ENCODE assay signal across 26 mouse cellular contexts in the genomic region with DNA sequence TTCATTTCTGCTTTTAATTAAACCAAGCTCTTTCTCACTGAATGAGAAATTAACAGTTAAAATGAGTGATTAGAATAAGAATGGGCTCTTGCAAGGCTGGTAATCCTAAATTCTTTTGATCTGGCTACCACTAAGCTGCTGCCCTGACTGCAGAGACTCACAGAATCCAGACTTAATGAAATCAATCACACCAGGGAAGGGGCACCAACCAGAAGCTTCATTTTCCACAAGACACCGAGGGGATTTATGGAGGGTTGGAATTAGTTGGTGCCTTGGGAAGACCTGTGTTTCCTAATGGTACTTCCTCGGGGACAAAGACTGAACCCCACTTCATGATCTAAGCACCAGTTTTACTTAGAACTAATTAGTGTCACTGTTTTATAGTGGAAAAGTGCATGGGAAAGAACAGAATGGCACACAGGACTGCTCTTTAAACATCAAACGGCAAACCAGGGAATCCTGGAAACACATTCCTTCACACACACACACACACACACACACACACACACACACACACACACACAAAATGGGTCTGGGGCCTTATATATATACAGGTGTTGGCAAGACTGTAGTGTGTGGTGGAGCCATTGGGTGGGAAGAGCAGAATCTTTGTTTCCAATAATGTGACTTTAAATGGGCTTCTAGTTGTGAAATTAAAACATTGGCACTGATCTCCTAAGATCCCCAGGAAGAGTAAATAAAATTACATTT. TPM values are rescaled to one million over a fixed set of nuclear protein-coding genes. Genes with fewer than 3 reads are reported as not detected.
DNase-seq lines count a peak whose midpoint lies in the region; ATAC-seq and TF ChIP-seq lines count a peak whose summit lies in the region.
"Had no signal": no experiment of that assay in that cellular context is flagged by ENCODE, and none has a peak within 500 bp of the region (broad histone marks: within the 10 kb centered on the region; RNA-seq: fewer than 3 reads in every experiment).

No protein-coding gene starts in this region.

- peaks cover 12% of the 10 kb centered on the region; the same call in 1 of the 2 replicates for H3K4me1 ChIP-seq in heart, embryonic 10.5 days
- peaks cover 26% of the 10 kb centered on the region for H3K4me1 ChIP-seq in forebrain, embryonic 10.5 days
- no peaks in the 10 kb centered on the region for H3K4me1 ChIP-seq in forebrain, postnatal 0 days (ENCODE audit: insufficient read depth)
- peaks cover 19% of the 10 kb centered on the region for H3K4me1 ChIP-seq in midbrain, embryonic 14.5 days (ENCODE audit: control insufficient read depth, insufficient read depth, low read length)
- H3K4me1 ChIP-seq: hindbrain, embryonic 15.5 days; intestine, embryonic 15.5 days; limb, embryonic 12.5 days; liver, embryonic 13.5 days had no signal

- no peak for TF ChIP-seq CTCF in forebrain, postnatal 0 days (IDR thresholded peaks at IDR 0.05; ENCODE audit: low read depth)

- no peak overlapping the region for H3K4me2 ChIP-seq in forebrain, postnatal 0 days (ENCODE audit: low read depth)
- H3K4me2 ChIP-seq in midbrain, embryonic 14.5 days (ENCODE audit: low read length) = no peak overlapping the region
- H3K4me2 ChIP-seq: hindbrain, embryonic 15.5 days; intestine, embryonic 15.5 days; limb, embryonic 12.5 days; liver, embryonic 13.5 days; lung, embryonic 14.5 days; neural tube, embryonic 12.5 days had no signal

- H3K4me3 ChIP-seq in heart, embryonic 10.5 days = no peak overlapping the region
- no peak overlapping the region for H3K4me3 ChIP-seq in forebrain, embryonic 10.5 days
- no peak overlapping the region for H3K4me3 ChIP-seq in forebrain, postnatal 0 days (ENCODE audit: low read depth, low read length)
- H3K4me3 ChIP-seq in midbrain, embryonic 14.5 days (replicated peaks; ENCODE audit: low read depth, low read length) = no peak overlapping the region
- H3K4me3 ChIP-seq: gastrocnemius, adult 2 months; hindbrain, embryonic 15.5 days; intestine, embryonic 15.5 days; left cerebral cortex, adult 2 months; limb, embryonic 12.5 days; liver, embryonic 13.5 days; neural tube, embryonic 12.5 days had no signal

- no peaks in the 10 kb centered on the region for H3K9me3 ChIP-seq in heart, embryonic 10.5 days
- no peaks in the 10 kb centered on the region for H3K9me3 ChIP-seq in forebrain, embryonic 10.5 days
- H3K9me3 ChIP-seq in forebrain, postnatal 0 days (ENCODE audit: low read length) = no peaks in the 10 kb centered on the region
- no peaks in the 10 kb centered on the region for H3K9me3 ChIP-seq in midbrain, embryonic 14.5 days (ENCODE audit: control insufficient read depth, low read length)
- H3K9me3 ChIP-seq: hindbrain, embryonic 15.5 days; intestine, embryonic 15.5 days; limb, embryonic 12.5 days; liver, embryonic 13.5 days; neural tube, embryonic 12.5 days had no signal

- no peaks in the 10 kb centered on the region for H3K27me3 ChIP-seq in heart, embryonic 10.5 days (ENCODE audit: insufficient read depth, poor library complexity, severe bottlenecking)
- no peaks in the 10 kb centered on the region for H3K27me3 ChIP-seq in forebrain, embryonic 10.5 days (ENCODE audit: poor library complexity, severe bottlenecking)
- no peaks in the 10 kb centered on the region for H3K27me3 ChIP-seq in forebrain, postnatal 0 days (ENCODE audit: insufficient read depth, low read length)
- H3K27me3 ChIP-seq in midbrain, embryonic 14.5 days (ENCODE audit: control insufficient read depth, insufficient read depth, low read length) = no peaks in the 10 kb centered on the region
- H3K27me3 ChIP-seq: hindbrain, embryonic 15.5 days; intestine, embryonic 15.5 days; limb, embryonic 12.5 days; liver, embryonic 13.5 days; neural tube, embryonic 12.5 days; Patski had no signal

- ATAC-seq in forebrain, postnatal 0 days = peak; percentile 55; the same call in 1 of the 2 replicates
- peak; percentile 64; the same call in 1 of the 2 replicates for ATAC-seq in midbrain, embryonic 14.5 days (ENCODE audit: low FRiP score, low TSS enrichment)
- ATAC-seq: CD4-positive, CD25-positive, alpha-beta regulatory T cell, adult 4 months; intestine, embryonic 15.5 days; Patski had no signal

- no peak overlapping the region for H3K9ac ChIP-seq in forebrain, postnatal 0 days
- H3K9ac ChIP-seq in midbrain, embryonic 14.5 days (replicated peaks; ENCODE audit: low read length) = no peak overlapping the region
- H3K9ac ChIP-seq: hindbrain, embryonic 15.5 days; intestine, embryonic 15.5 days; limb, embryonic 12.5 days; liver, embryonic 13.5 days; lung, embryonic 14.5 days; neural tube, embryonic 12.5 days had no signal

- no peak for DNase-seq in heart, embryonic 10.5 days (ENCODE audit: low spot score)
- no peak for DNase-seq in heart, adult 8-10 months (ENCODE audit: low spot score)
- DNase-seq in forebrain, embryonic 10.5 days (ENCODE audit: extremely low spot score, low spot score) = no peak
- no peak for DNase-seq in forebrain, postnatal 0 days
- DNase-seq in midbrain, embryonic 14.5 days = peak; percentile 67
- no peak for DNase-seq in cerebellum, postnatal 36 days
- no peak for DNase-seq in c-Kit-positive CD71-positive TER-119-positive erythroid progenitor cells, embryonic 14.5 days (ENCODE audit: low spot score)
- no peak for DNase-seq in adrenal gland, postnatal 25 days
- DNase-seq: adrenal gland, adult 8-10 months; cerebellum, adult 11-12 months; cerebellum, postnatal 14 days; gastrocnemius, adult 2 months; kidney, adult 9 months; kidney, postnatal 4 days; layer of hippocampus, adult 9-11 months; liver, embryonic 13.5 days; lung, embryonic 14.5 days; thymus, postnatal 36 days had no signal

- peak overlapping the region; percentile 75 for H3K27ac ChIP-seq in heart, embryonic 10.5 days
- peak overlapping the region; percentile 75 for H3K27ac ChIP-seq in forebrain, embryonic 10.5 days
- no peak overlapping the region for H3K27ac ChIP-seq in forebrain, postnatal 0 days (ENCODE audit: low read depth, low read length)
- H3K27ac ChIP-seq in midbrain, embryonic 14.5 days (replicated peaks; ENCODE audit: low read depth, low read length) = peak overlapping the region; percentile 65; the same call in 1 of the 2 replicates
- H3K27ac ChIP-seq: gastrocnemius, adult 2 months; hindbrain, embryonic 15.5 days; intestine, embryonic 15.5 days; left cerebral cortex, adult 2 months; limb, embryonic 12.5 days; liver, embryonic 13.5 days; neural tube, embryonic 12.5 days had no signal

- no peaks in the 10 kb centered on the region for H3K36me3 ChIP-seq in heart, embryonic 10.5 days
- H3K36me3 ChIP-seq in forebrain, embryonic 10.5 days (replicated peaks) = no peaks in the 10 kb centered on the region
- no peaks in the 10 kb centered on the region for H3K36me3 ChIP-seq in forebrain, postnatal 0 days (ENCODE audit: insufficient read depth)
- no peaks in the 10 kb centered on the region for H3K36me3 ChIP-seq in midbrain, embryonic 14.5 days (ENCODE audit: control insufficient read depth, insufficient read depth, low read length)
- H3K36me3 ChIP-seq: hindbrain, embryonic 15.5 days; intestine, embryonic 15.5 days; limb, embryonic 12.5 days; liver, embryonic 13.5 days; neural tube, embryonic 12.5 days had no signal

- WGBS in heart, embryonic 10.5 days = 66% methylated on average over 3 of the region's 3 CpGs
- 18% methylated on average over 3 of the region's 3 CpGs for WGBS in forebrain, embryonic 10.5 days
- WGBS in forebrain, postnatal 0 days = 6% methylated on average over 3 of the region's 3 CpGs
- WGBS in midbrain, embryonic 14.5 days = 12% methylated on average over 3 of the region's 3 CpGs

RNA-seq across cellular contexts. Expression of gene Fgf7, which starts 18.5 kb away (rescaled TPM):
- polyA plus RNA-seq in heart, embryonic 10.5 days (2016; fragmentation: Nextera tagmentation; extraction: Ambion mirVana) = 0.46 and 0.74 TPM in 2 replicates
- total RNA-seq in heart, adult 8-10 months (2022) = 1 to 10 TPM; 1.6 to 4.1 (median 2.5) TPM
- polyA plus RNA-seq in forebrain, embryonic 10.5 days (2016; fragmentation: Nextera tagmentation; extraction: Ambion mirVana) = 0.06 TPM in 1 of 2 replicates, not detected in the other
- 0.15 and 0.48 TPM in 2 replicates for total RNA-seq in forebrain, postnatal 0 days (2014; rRNA removed)
- 0.23 and 0.31 TPM in 2 replicates for polyA plus RNA-seq in forebrain, postnatal 0 days (2015; fragmentation: Nextera tagmentation; extraction: Ambion mirVana)
- polyA plus RNA-seq in midbrain, embryonic 14.5 days (2014; fragmentation: Nextera tagmentation; extraction: Ambion mirVana) = 0.18 and 0.28 TPM in 2 replicates
- 0.61 and 0.62 TPM in 2 replicates for total RNA-seq in adrenal gland, postnatal 25 days (2021)
- total RNA-seq: granulocyte monocyte progenitor cell, adult 5-6 weeks had no signal
- polyA plus RNA-seq: CD4-positive, CD25-positive, alpha-beta regulatory T cell, adult 4 months had no signal
